30 mouse cellular contexts compared by ENCODE assay signal in the genomic region with DNA sequence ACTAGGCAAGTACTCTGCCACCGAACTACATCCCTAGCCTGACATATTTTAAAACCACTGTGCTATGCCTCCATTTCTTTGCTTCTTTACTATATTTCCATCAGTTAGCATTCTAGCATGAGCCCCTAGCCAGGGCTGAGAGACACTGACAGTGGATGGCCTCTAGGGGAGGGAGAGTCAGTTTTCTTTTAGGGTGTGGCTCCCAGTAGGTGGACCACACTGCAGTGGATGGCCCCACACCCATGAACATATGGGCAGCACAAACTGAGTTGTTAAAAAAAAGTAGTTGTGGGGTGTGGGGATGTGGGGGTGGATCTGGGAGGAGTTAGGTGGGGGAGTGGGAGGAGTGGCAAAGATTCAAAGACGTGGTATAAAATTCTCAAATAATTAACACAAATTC. TPM values are rescaled to one million over a fixed set of nuclear protein-coding genes. Genes with fewer than 3 reads are reported as not detected.
DNase-seq lines count a peak whose midpoint lies in the region; ATAC-seq and TF ChIP-seq lines count a peak whose summit lies in the region.
"Had no signal": no experiment of that assay in that cellular context is flagged by ENCODE, and none has a peak within 500 bp of the region (broad histone marks: within the 10 kb centered on the region; RNA-seq: fewer than 3 reads in every experiment).

No protein-coding gene starts in this region.

- WGBS in embryonic facial prominence, embryonic 12.5 days = 89% methylated on average over 2 of the region's 2 CpGs
- WGBS in embryonic facial prominence, embryonic 10.5 days = 88% methylated on average over 2 of the region's 2 CpGs
- 80% methylated on average over 2 of the region's 2 CpGs for WGBS in intestine, embryonic 16.5 days
- WGBS in midbrain, embryonic 10.5 days = 92% methylated on average over 2 of the region's 2 CpGs

- no peak overlapping the region for H3K9ac ChIP-seq in embryonic facial prominence, embryonic 12.5 days
- no peak overlapping the region for H3K9ac ChIP-seq in ES-E14 (ENCODE audit: insufficient read depth, low read depth, low read length, poor library complexity, severe bottlenecking)
- H3K9ac ChIP-seq in intestine, embryonic 16.5 days (ENCODE audit: low read depth, low read length) = no peak overlapping the region
- H3K9ac ChIP-seq: embryonic facial prominence, embryonic 13.5 days; embryonic facial prominence, embryonic 15.5 days; forebrain, embryonic 12.5 days had no signal

- no peaks in the 10 kb centered on the region for H3K9me3 ChIP-seq in embryonic facial prominence, embryonic 12.5 days
- H3K9me3 ChIP-seq in embryonic facial prominence, embryonic 10.5 days = no peaks in the 10 kb centered on the region
- H3K9me3 ChIP-seq in E14TG2a.4 (ENCODE audit: low read length) (no peaks in the 10 kb centered on the region), ES-E14 (ENCODE audit: control insufficient read depth, insufficient read depth, low read depth, low read length) (no peaks in the 10 kb centered on the region)
- H3K9me3 ChIP-seq in intestine, embryonic 16.5 days (ENCODE audit: control insufficient read depth, low read length) = no peaks in the 10 kb centered on the region
- no peaks in the 10 kb centered on the region for H3K9me3 ChIP-seq in midbrain, embryonic 10.5 days (replicated peaks)
- H3K9me3 ChIP-seq: embryonic facial prominence, embryonic 13.5 days; embryonic facial prominence, embryonic 15.5 days; forebrain, embryonic 10.5 days; forebrain, embryonic 12.5 days had no signal

- H3K4me1 ChIP-seq in embryonic facial prominence, embryonic 12.5 days = no peaks in the 10 kb centered on the region
- H3K4me1 ChIP-seq in embryonic facial prominence, embryonic 10.5 days = no peaks in the 10 kb centered on the region
- H3K4me1 ChIP-seq in E14TG2a.4 (replicated peaks; ENCODE audit: low read depth, low read length) = 0 out of 2 replicates have a peak, but pooled peaks cover 3% of the 10 kb centered on the region
- no peaks in the 10 kb centered on the region for H3K4me1 ChIP-seq in ES-E14 (ENCODE audit: control insufficient read depth in 2 of 2, insufficient read depth in 2 of 2, low read length in 2 of 2, poor library complexity in 1 of 2)
- H3K4me1 ChIP-seq in intestine, embryonic 16.5 days (ENCODE audit: control insufficient read depth, insufficient read depth, low read length) = no peaks in the 10 kb centered on the region
- H3K4me1 ChIP-seq in midbrain, embryonic 10.5 days = no peaks in the 10 kb centered on the region
- H3K4me1 ChIP-seq: embryonic facial prominence, embryonic 13.5 days; embryonic facial prominence, embryonic 15.5 days; forebrain, embryonic 10.5 days; forebrain, embryonic 12.5 days had no signal

- H3K27ac ChIP-seq in embryonic facial prominence, embryonic 12.5 days = no peak overlapping the region
- no peak overlapping the region for H3K27ac ChIP-seq in embryonic facial prominence, embryonic 10.5 days (replicated peaks)
- H3K27ac ChIP-seq in ES-E14 (ENCODE audit: insufficient read depth, low read depth, low read length, poor library complexity, severe bottlenecking) = no peak overlapping the region
- no peak overlapping the region for H3K27ac ChIP-seq in intestine, embryonic 16.5 days (ENCODE audit: low read length)
- no peak overlapping the region for H3K27ac ChIP-seq in midbrain, embryonic 10.5 days (replicated peaks)
- H3K27ac ChIP-seq: embryonic facial prominence, embryonic 13.5 days; embryonic facial prominence, embryonic 15.5 days; forebrain, embryonic 10.5 days; forebrain, embryonic 12.5 days had no signal

- in situ Hi-C loops in ES-E14 (cut with MboI; ENCODE audit: low sequenced_read_pairs in 2 of 2, unreplicated experiment in 2 of 2) = no loop called here

- H3K36me3 ChIP-seq in embryonic facial prominence, embryonic 12.5 days = no peaks in the 10 kb centered on the region
- no peaks in the 10 kb centered on the region for H3K36me3 ChIP-seq in embryonic facial prominence, embryonic 10.5 days (replicated peaks)
- no peaks in the 10 kb centered on the region for H3K36me3 ChIP-seq in E14TG2a.4 (ENCODE audit: insufficient read depth, low read length)
- H3K36me3 ChIP-seq in ES-E14 (ENCODE audit: control insufficient read depth, insufficient read depth, low read length, poor library complexity, severe bottlenecking) = no peaks in the 10 kb centered on the region
- no peaks in the 10 kb centered on the region for H3K36me3 ChIP-seq in intestine, embryonic 16.5 days (ENCODE audit: control insufficient read depth, insufficient read depth, low read length)
- H3K36me3 ChIP-seq in midbrain, embryonic 10.5 days = no peaks in the 10 kb centered on the region
- H3K36me3 ChIP-seq: embryonic facial prominence, embryonic 13.5 days; embryonic facial prominence, embryonic 15.5 days; forebrain, embryonic 10.5 days; forebrain, embryonic 12.5 days had no signal

- ATAC-seq in embryonic facial prominence, embryonic 12.5 days (ENCODE audit: insufficient number of reproducible peaks, insufficient read depth, low FRiP score, low TSS enrichment) = peak; percentile 67; the same call in 1 of the 2 replicates
- ATAC-seq in intestine, embryonic 16.5 days = peak; percentile 55
- ATAC-seq: CD4-positive, CD25-positive, alpha-beta regulatory T cell, adult 4 months; forebrain, embryonic 14.5 days; forebrain, embryonic 16.5 days had no signal

- H3K4me2 ChIP-seq in embryonic facial prominence, embryonic 12.5 days (replicated peaks) = no peak overlapping the region
- no peak overlapping the region for H3K4me2 ChIP-seq in intestine, embryonic 16.5 days (ENCODE audit: low read depth, low read length)
- H3K4me2 ChIP-seq: embryonic facial prominence, embryonic 13.5 days; embryonic facial prominence, embryonic 15.5 days; forebrain, embryonic 12.5 days had no signal

- H3K27me3 ChIP-seq in embryonic facial prominence, embryonic 12.5 days = no peaks in the 10 kb centered on the region
- no peaks in the 10 kb centered on the region for H3K27me3 ChIP-seq in embryonic facial prominence, embryonic 10.5 days (replicated peaks; ENCODE audit: low read depth, poor library complexity, severe bottlenecking)
- peaks cover 4% of the 10 kb centered on the region; the same call in 1 of the 2 replicates for H3K27me3 ChIP-seq in E14TG2a.4 (ENCODE audit: insufficient read depth, low read length)
- no peaks in the 10 kb centered on the region for H3K27me3 ChIP-seq in intestine, embryonic 16.5 days (replicated peaks; ENCODE audit: control insufficient read depth, insufficient read depth, low read length)
- H3K27me3 ChIP-seq in midbrain, embryonic 10.5 days (ENCODE audit: low read depth, poor library complexity, severe bottlenecking) = no peaks in the 10 kb centered on the region
- H3K27me3 ChIP-seq: embryonic facial prominence, embryonic 15.5 days; forebrain, embryonic 12.5 days had no signal

- DNase-seq in embryonic facial prominence, embryonic 10.5 days (ENCODE audit: low spot score) = no peak
- no peak for DNase-seq in ES-E14 (ENCODE audit: low read depth, low spot score)
- DNase-seq in kidney, postnatal 14 days = no peak
- no peak for DNase-seq in midbrain, embryonic 10.5 days (ENCODE audit: low spot score)
- no peak for DNase-seq in kidney, adult 18-20 months
- DNase-seq: adrenal gland, adult 2 months; adrenal gland, postnatal 10 days; adrenal gland, postnatal 25 days; B cell, adult 2 months; cerebellum, adult 11 months; cerebellum, adult 18-20 months; cerebellum, adult 8-10 months; cerebellum, adult 9-11 months; cerebellum, postnatal 14 days; cerebellum, postnatal 36 days; embryo, embryonic 11 days had no signal

- TF ChIP-seq CTCF in E14TG2a.4 (conservative IDR thresholded peaks at IDR 0.05; ENCODE audit: low read length) = peak; percentile 21

- H3K4me3 ChIP-seq in embryonic facial prominence, embryonic 12.5 days = no peak overlapping the region
- H3K4me3 ChIP-seq in embryonic facial prominence, embryonic 10.5 days = no peak overlapping the region
- H3K4me3 ChIP-seq in E14TG2a.4 (replicated peaks; ENCODE audit: low read length) = no peak overlapping the region
- no peak overlapping the region for H3K4me3 ChIP-seq in ES-E14 (ENCODE audit: insufficient read depth in 1 of 2, low read depth in 1 of 2, low read length in 2 of 2, poor library complexity in 1 of 2, severe bottlenecking in 1 of 2)
- H3K4me3 ChIP-seq in intestine, embryonic 16.5 days (ENCODE audit: low read length) = no peak overlapping the region
- H3K4me3 ChIP-seq in midbrain, embryonic 10.5 days = no peak overlapping the region
- H3K4me3 ChIP-seq: embryonic facial prominence, embryonic 13.5 days; embryonic facial prominence, embryonic 15.5 days; erythroblast, embryonic 14.5 days; forebrain, embryonic 10.5 days; forebrain, embryonic 12.5 days had no signal

TF ChIP-seq in ES-E14, 5 proteins besides CTCF, POLR2A, EP300 and RAD21:
- TF ChIP-seq HCFC1 (IDR thresholded peaks at IDR 0.05; ENCODE audit: borderline replicate concordance, insufficient read depth, low read length) = no peak
- TF ChIP-seq ZC3H11A (IDR thresholded peaks at IDR 0.05; ENCODE audit: borderline replicate concordance, low read depth, low read length) = no peak
- 0 out of 2 replicates have a peak, but pooled peaks have one; percentile 15 for TF ChIP-seq ZNF384 (IDR thresholded peaks at IDR 0.05; ENCODE audit: low read depth, low read length)
TF ChIP-seq in ES-E14: peak in this region for 1.

RNA-seq across cellular contexts. Expression of gene Fermt1, which starts 27.6 kb away (rescaled TPM):
- 11.8 and 12.6 TPM in 2 replicates for polyA plus RNA-seq in embryonic facial prominence, embryonic 12.5 days (2016; fragmentation: Nextera tagmentation; extraction: Ambion mirVana)
- 20.2 and 22.7 TPM in 2 replicates for polyA plus RNA-seq in embryonic facial prominence, embryonic 10.5 days (2016; fragmentation: Nextera tagmentation; extraction: Ambion mirVana)
- 2.4 and 2.7 TPM in 2 replicates for total RNA-seq in ES-E14 (2012; rRNA removed)
- 52.0 and 53.2 TPM in 2 replicates for polyA plus RNA-seq in intestine, embryonic 16.5 days (2015; fragmentation: Nextera tagmentation; extraction: Ambion mirVana)
- polyA plus RNA-seq in midbrain, embryonic 10.5 days (2016; fragmentation: Nextera tagmentation; extraction: Ambion mirVana) = 4.3 and 5.1 TPM in 2 replicates
- total RNA-seq: adrenal gland, adult 2 months; adrenal gland, postnatal 25 days; CH12.LX; common myeloid progenitor, adult 5-6 weeks; MEL had no signal
- polyA plus RNA-seq: adrenal gland, adult 2 months; forebrain, embryonic 14.5 days; forebrain, embryonic 16.5 days had no signal
